17 mouse cellular contexts compared by ENCODE assay signal in the genomic region with DNA sequence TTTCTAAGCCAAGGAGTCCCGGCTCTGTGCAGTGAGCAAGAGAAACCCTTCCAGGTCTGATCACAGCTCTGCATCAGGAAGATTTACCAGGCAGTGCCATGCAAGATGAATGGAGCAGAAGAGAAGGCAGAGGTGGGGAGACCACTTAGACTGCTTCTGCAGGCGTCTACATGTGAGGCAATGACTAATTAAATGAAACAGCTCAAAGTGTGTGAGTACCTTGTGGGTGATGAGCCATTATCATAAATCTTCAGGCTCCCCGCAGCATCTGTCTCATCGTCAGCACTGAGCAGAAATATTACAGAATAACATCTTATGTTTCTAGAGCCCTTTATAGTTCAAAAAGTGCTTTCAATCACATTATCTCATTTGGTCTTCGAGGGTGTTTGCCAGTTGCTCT. TPM values are rescaled to one million over a fixed set of nuclear protein-coding genes. Genes with fewer than 3 reads are reported as not detected.
DNase-seq lines count a peak whose midpoint lies in the region; ATAC-seq and TF ChIP-seq lines count a peak whose summit lies in the region.
"Had no signal": no experiment of that assay in that cellular context is flagged by ENCODE, and none has a peak within 500 bp of the region (broad histone marks: within the 10 kb centered on the region; RNA-seq: fewer than 3 reads in every experiment).

No protein-coding gene starts in this region.

- peaks cover 18% of the 10 kb centered on the region for H3K4me1 ChIP-seq in forebrain, embryonic 12.5 days
- H3K4me1 ChIP-seq in forebrain, embryonic 11.5 days (replicated peaks; ENCODE audit: control insufficient read depth, insufficient read depth, low read length), result no peaks in the 10 kb centered on the region; the same call in 1 of the 2 replicates
- no peaks in the 10 kb centered on the region for H3K4me1 ChIP-seq in liver, postnatal 0 days (ENCODE audit: insufficient read depth)

- TF ChIP-seq EP300 in liver, postnatal 0 days (IDR thresholded peaks at IDR 0.05; ENCODE audit: low read depth), result no peak

- H3K4me3 ChIP-seq in forebrain, embryonic 12.5 days (replicated peaks), result no peak overlapping the region
- H3K4me3 ChIP-seq in forebrain, embryonic 11.5 days (ENCODE audit: low read depth, low read length), result no peak overlapping the region
- H3K4me3 ChIP-seq in layer of hippocampus, adult 2 months, result no peak overlapping the region
- H3K4me3 ChIP-seq in liver, postnatal 0 days (ENCODE audit: low read depth, low read length), result no peak overlapping the region
- H3K4me3 ChIP-seq: heart, adult 2 months; limb, embryonic 10.5 days; liver, embryonic 12.5 days had no signal

- intact Hi-C loops in heart, postnatal 10 days (cut with DNase I), result no loop called here

- H3K27me3 ChIP-seq in forebrain, embryonic 12.5 days, result peaks cover 19% of the 10 kb centered on the region; the same call in 1 of the 2 replicates
- no peaks in the 10 kb centered on the region for H3K27me3 ChIP-seq in forebrain, embryonic 11.5 days (ENCODE audit: control insufficient read depth, insufficient read depth, low read length)
- peaks cover 14% of the 10 kb centered on the region; the same call in 1 of the 2 replicates for H3K27me3 ChIP-seq in liver, postnatal 0 days (ENCODE audit: insufficient read depth, low read length)

- TF ChIP-seq CTCF in layer of hippocampus, adult 2 months (conservative IDR thresholded peaks at IDR 0.05), result no peak
- TF ChIP-seq CTCF in liver, postnatal 0 days (IDR thresholded peaks at IDR 0.05; ENCODE audit: low read depth), result no peak

- WGBS in forebrain, embryonic 12.5 days, result 61% methylated on average over 5 of the region's 5 CpGs
- 71% methylated on average over 5 of the region's 5 CpGs for WGBS in forebrain, embryonic 11.5 days
- WGBS in liver, postnatal 0 days (ENCODE audit: insufficient replicate concordance), result 58% methylated on average over 5 of the region's 5 CpGs

- DNase-seq in forebrain, embryonic 11.5 days (ENCODE audit: low spot score), result no peak
- DNase-seq in layer of hippocampus, adult 2 months (ENCODE audit: low spot score in 2 of 2), result peak in 1 of 2 experiments; percentile 29
- no peak for DNase-seq in layer of hippocampus, postnatal 36 days
- peak; percentile 32 for DNase-seq in right cerebral cortex, postnatal 25 days
- DNase-seq in right cerebral cortex, postnatal 14 days, result no peak
- DNase-seq in liver, postnatal 0 days, result no peak
- DNase-seq in heart, postnatal 10 days, result no peak
- DNase-seq: adrenal gland, postnatal 25 days; cerebellum, adult 9-11 months; heart, adult 2 months; kidney, adult 9 months; kidney, postnatal 4 days had no signal

- no peaks in the 10 kb centered on the region for H3K36me3 ChIP-seq in forebrain, embryonic 12.5 days (replicated peaks)
- H3K36me3 ChIP-seq in forebrain, embryonic 11.5 days (ENCODE audit: control insufficient read depth, insufficient read depth, low read length), result no peaks in the 10 kb centered on the region
- H3K36me3 ChIP-seq in liver, postnatal 0 days (replicated peaks; ENCODE audit: insufficient read depth, low read length), result no peaks in the 10 kb centered on the region
- H3K36me3 ChIP-seq: limb, embryonic 10.5 days; liver, embryonic 12.5 days had no signal

- no peak for ATAC-seq in forebrain, embryonic 12.5 days (ENCODE audit: low FRiP score)
- no peak for ATAC-seq in forebrain, embryonic 11.5 days (replicated peaks; ENCODE audit: low FRiP score)
- ATAC-seq in liver, postnatal 0 days, result no peak
- ATAC-seq: inflammation-experienced regulatory T-cells, adult 6 months; liver, embryonic 12.5 days; lung, postnatal 0 days had no signal

- no peak overlapping the region for H3K4me2 ChIP-seq in forebrain, embryonic 12.5 days
- no peak overlapping the region for H3K4me2 ChIP-seq in forebrain, embryonic 11.5 days (ENCODE audit: low read depth, low read length, severe bottlenecking)
- H3K4me2 ChIP-seq in liver, postnatal 0 days (ENCODE audit: low read depth, low read length), result no peak overlapping the region
- H3K4me2 ChIP-seq: liver, embryonic 12.5 days had no signal

- H3K9me3 ChIP-seq in forebrain, embryonic 12.5 days, result no peaks in the 10 kb centered on the region
- no peaks in the 10 kb centered on the region for H3K9me3 ChIP-seq in forebrain, embryonic 11.5 days (ENCODE audit: control insufficient read depth, low read length)
- H3K9me3 ChIP-seq in liver, postnatal 0 days (ENCODE audit: low read length), result no peaks in the 10 kb centered on the region
- H3K9me3 ChIP-seq: limb, embryonic 10.5 days had no signal

- H3K27ac ChIP-seq in forebrain, embryonic 12.5 days, result 0 out of 2 replicates have a peak overlapping the region, but pooled peaks have one; percentile 5
- H3K27ac ChIP-seq in forebrain, embryonic 11.5 days (ENCODE audit: low read depth, low read length), result no peak overlapping the region
- H3K27ac ChIP-seq in layer of hippocampus, adult 2 months, result peak overlapping the region; percentile 19; the same call in 1 of the 2 replicates
- H3K27ac ChIP-seq in liver, postnatal 0 days (ENCODE audit: low read depth), result no peak overlapping the region
- H3K27ac ChIP-seq: heart, adult 2 months; limb, embryonic 10.5 days; liver, embryonic 12.5 days had no signal

- no peak overlapping the region for H3K9ac ChIP-seq in forebrain, embryonic 12.5 days
- H3K9ac ChIP-seq in forebrain, embryonic 11.5 days (ENCODE audit: low read length), result no peak overlapping the region
- no peak overlapping the region for H3K9ac ChIP-seq in liver, postnatal 0 days (replicated peaks)
- H3K9ac ChIP-seq: liver, embryonic 12.5 days had no signal

RNA-seq across cellular contexts. Expression of a gene that starts 33.7 kb away (rescaled TPM):
- 25.3 and 26.4 TPM in 2 replicates for polyA plus RNA-seq in forebrain, embryonic 12.5 days (2016; fragmentation: Nextera tagmentation; extraction: Ambion mirVana)
- 22.1 and 24.0 TPM in 2 replicates for polyA plus RNA-seq in forebrain, embryonic 11.5 days (2014; fragmentation: Nextera tagmentation; extraction: Ambion mirVana)
- 10 to 100 TPM; 53.2 to 53.6 TPM for total RNA-seq in layer of hippocampus, adult 2 months (2021)
- total RNA-seq in layer of hippocampus, postnatal 36 days (2021), result 10 to 100 TPM; 51.3 to 55.5 TPM
- polyA plus RNA-seq in liver, postnatal 0 days (2015; fragmentation: Nextera tagmentation; extraction: Ambion mirVana), result 12.2 and 12.8 TPM in 2 replicates
- total RNA-seq in heart, postnatal 10 days (2021), result 10 to 100 TPM; 12.8 to 17.4 TPM

RNA-seq across cellular contexts. Expression of a gene that starts 39.1 kb away (rescaled TPM):
- 7.0 and 7.7 TPM in 2 replicates for polyA plus RNA-seq in forebrain, embryonic 12.5 days (2016; fragmentation: Nextera tagmentation; extraction: Ambion mirVana)
- polyA plus RNA-seq in forebrain, embryonic 11.5 days (2014; fragmentation: Nextera tagmentation; extraction: Ambion mirVana), result 8.3 and 8.9 TPM in 2 replicates
- 1 to 10 TPM; 8.0 to 8.1 TPM for total RNA-seq in layer of hippocampus, adult 2 months (2021)
- 1 to 10 TPM; 7.3 to 7.5 TPM for total RNA-seq in layer of hippocampus, postnatal 36 days (2021)
- polyA plus RNA-seq in liver, postnatal 0 days (2015; fragmentation: Nextera tagmentation; extraction: Ambion mirVana), result 1.3 and 2.1 TPM in 2 replicates
- total RNA-seq in heart, postnatal 10 days (2021), result 1 to 10 TPM; 5.6 TPM

RNA-seq across cellular contexts. Expression of a gene that starts 51.4 kb away (rescaled TPM):
- polyA plus RNA-seq in forebrain, embryonic 12.5 days (2016; fragmentation: Nextera tagmentation; extraction: Ambion mirVana), result 71.0 and 84.4 TPM in 2 replicates
- polyA plus RNA-seq in forebrain, embryonic 11.5 days (2014; fragmentation: Nextera tagmentation; extraction: Ambion mirVana), result 61.0 and 69.4 TPM in 2 replicates
- under 1 TPM; 0.20 to 0.27 TPM for total RNA-seq in layer of hippocampus, adult 2 months (2021)
- total RNA-seq in layer of hippocampus, postnatal 36 days (2021), result under 1 TPM; 0.37 to 0.48 TPM
- polyA plus RNA-seq in liver, postnatal 0 days (2015; fragmentation: Nextera tagmentation; extraction: Ambion mirVana), result 34.0 and 35.2 TPM in 2 replicates
- 1 to 10 TPM; 6.7 to 9.1 TPM for total RNA-seq in heart, postnatal 10 days (2021)

Comparison
In these comparisons a context has a peak if more than half of its experiments do, and no peak if none do; other contexts are left out.
1. H3K27ac ChIP-seq: peak in forebrain, embryonic 12.5 days (single experiment) and layer of hippocampus, adult 2 months (single experiment); none in forebrain, embryonic 11.5 days (single experiment) and liver, postnatal 0 days (single experiment).
2. RNA of a gene that starts 51.4 kb away (total RNA-seq): 6.7 to 9.1 TPM in heart, postnatal 10 days; 0.37 to 0.48 TPM in layer of hippocampus, postnatal 36 days and 0.20 to 0.27 TPM in layer of hippocampus, adult 2 months; every median in the first group is over 4 times any median in the second.